Mouse (Mus musculus): ENCODE data around the gene Olfr370.
"Not testable (repeated sequence)": the region's sequence is repeated elsewhere in the genome, so short reads cannot be mapped to it uniquely, and the experiment has no call there.

- TF ChIP-seq CTCF (IDR thresholded peaks at IDR 0.05; ENCODE audit: control insufficient read depth, insufficient read depth, low read length): not testable (repeated sequence)
- 0 out of 2 replicates have a peak, but pooled peaks have one; percentile 16 for TF ChIP-seq POLR2A (IDR thresholded peaks at IDR 0.05; ENCODE audit: borderline replicate concordance, control insufficient read depth, low read depth, low read length)
Observed at GRCm38 (mm10) chr8:83571001-83571340, 35.4 kb downstream of the Olfr370 start.

Measured in bone marrow, adult 2 months (tissue).